Mouse (Mus musculus): ENCODE results near the gene Cdc16. TPM values are rescaled to one million over a fixed set of nuclear protein-coding genes. Genes with fewer than 3 reads are reported as not detected.
"Not testable (repeated sequence)": the region's sequence is repeated elsewhere in the genome, so short reads cannot be mapped to it uniquely, and the experiment has no call there.

Cdc16 gene
- polyA plus RNA-seq, 1 experiment from 2014 or later = 86.4 TPM

- H3K4me1 ChIP-seq (ENCODE audit: insufficient read depth, low read depth, low read length) = no peaks in the 10 kb centered on the region; the same call in 1 of the 2 replicates
- no peak overlapping the region for H3K4me3 ChIP-seq (ENCODE audit: low read depth, low read length)
- no peak overlapping the region for H3K9ac ChIP-seq (replicated peaks; ENCODE audit: low read depth)
- no peak overlapping the region for H3K4me2 ChIP-seq (replicated peaks; ENCODE audit: low read depth, low read length)
- DNase-seq (ENCODE audit: low spot score) = no peak
- 58% methylated on average over 7 of the region's 7 CpGs for WGBS
- H3K9me3 ChIP-seq (ENCODE audit: low read length) = no peaks in the 10 kb centered on the region
- ATAC-seq = no peak
- no peaks in the 10 kb centered on the region for H3K27me3 ChIP-seq (replicated peaks; ENCODE audit: insufficient read depth, low read length)
- H3K27ac ChIP-seq (ENCODE audit: low read length) = peak overlapping the region; percentile 60; the same call in 1 of the 2 replicates
- no peaks in the 10 kb centered on the region for H3K36me3 ChIP-seq (ENCODE audit: insufficient read depth, low read length)
- TF ChIP-seq CTCF (IDR thresholded peaks at IDR 0.05) = no peak
These were observed 16.5 kb upstream of the Cdc16 start for GRCm38 (mm10) chr8:13740817-13741613.

GRCm38 (mm10) chr8:13746212-13746611 lies 11.3 kb upstream of the Cdc16 start:
- H3K27ac ChIP-seq (ENCODE audit: low read length); H3K9me3 ChIP-seq (ENCODE audit: low read length); ATAC-seq; H3K4me1 ChIP-seq (ENCODE audit: insufficient read depth, low read depth, low read length); H3K4me2 ChIP-seq (replicated peaks; ENCODE audit: low read depth, low read length); H3K9ac ChIP-seq (replicated peaks; ENCODE audit: low read depth); H3K36me3 ChIP-seq (ENCODE audit: insufficient read depth, low read length); DNase-seq (ENCODE audit: low spot score); H3K4me3 ChIP-seq (ENCODE audit: low read depth, low read length); H3K27me3 ChIP-seq (replicated peaks; ENCODE audit: insufficient read depth, low read length): not testable (repeated sequence)
- 80% methylated on average over 2 of the region's 6 CpGs for WGBS

GRCm38 (mm10) chr8:13747626-13748025 lies 9.8 kb upstream of the Cdc16 start:
- Histone ChIP-seq H3K36me3 (ENCODE audit: insufficient read depth, low read length) (no peaks in the 10 kb centered on the region), H3K27me3 (replicated peaks; ENCODE audit: insufficient read depth, low read length) (no peaks in the 10 kb centered on the region), H3K4me1 (ENCODE audit: insufficient read depth, low read depth, low read length) (no peaks in the 10 kb centered on the region), H3K27ac (ENCODE audit: low read length) (no peak overlapping the region), H3K4me3 (ENCODE audit: low read depth, low read length) (no peak overlapping the region), H3K4me2 (replicated peaks; ENCODE audit: low read depth, low read length) (no peak overlapping the region), H3K9me3 (ENCODE audit: low read length) (no peaks in the 10 kb centered on the region), H3K9ac (replicated peaks; ENCODE audit: low read depth) (no peak overlapping the region)
- WGBS = 20% methylated on average over 3 of the region's 3 CpGs
- TF ChIP-seq EP300 (IDR thresholded peaks at IDR 0.05) (no peak), CTCF (IDR thresholded peaks at IDR 0.05) (no peak)
- ATAC-seq (no peak), DNase-seq (ENCODE audit: low spot score) (no peak)

- Histone ChIP-seq H3K9me3 (ENCODE audit: low read length) (no peaks in the 10 kb centered on the region), H3K4me1 (ENCODE audit: insufficient read depth, low read depth, low read length) (no peaks in the 10 kb centered on the region), H3K9ac (replicated peaks; ENCODE audit: low read depth) (no peak overlapping the region), H3K27me3 (replicated peaks; ENCODE audit: insufficient read depth, low read length) (no peaks in the 10 kb centered on the region), H3K4me3 (ENCODE audit: low read depth, low read length) (no peak overlapping the region), H3K27ac (ENCODE audit: low read length) (no peak overlapping the region), H3K36me3 (ENCODE audit: insufficient read depth, low read length) (no peaks in the 10 kb centered on the region), H3K4me2 (replicated peaks; ENCODE audit: low read depth, low read length) (no peak overlapping the region)
- DNase-seq (ENCODE audit: low spot score) (peak; percentile 81), ATAC-seq (no peak)
- 39% methylated on average over 2 of the region's 2 CpGs for WGBS
- TF ChIP-seq EP300 (IDR thresholded peaks at IDR 0.05) = no peak
- peak; percentile 89 for TF ChIP-seq CTCF (IDR thresholded peaks at IDR 0.05)
These were observed 3.8 kb upstream of the Cdc16 start for GRCm38 (mm10) chr8:13753680-13754079.

- peak overlapping the region; percentile 94; the same call in 1 of the 2 replicates for H3K27ac ChIP-seq (ENCODE audit: low read length)
- H3K4me3 ChIP-seq (ENCODE audit: low read depth, low read length) = no peak overlapping the region
- no peaks in the 10 kb centered on the region for H3K4me1 ChIP-seq (ENCODE audit: insufficient read depth, low read depth, low read length)
- peaks cover 8% of the 10 kb centered on the region; the same call in 1 of the 2 replicates for H3K36me3 ChIP-seq (ENCODE audit: insufficient read depth, low read length)
- no peak for DNase-seq (ENCODE audit: low spot score)
- TF ChIP-seq EP300 (IDR thresholded peaks at IDR 0.05) (0 out of 2 replicates have a peak, but pooled peaks have one; percentile 19), CTCF (IDR thresholded peaks at IDR 0.05) (no peak)
- no peak overlapping the region for H3K9ac ChIP-seq (replicated peaks; ENCODE audit: low read depth)
- 0 out of 2 replicates have a peak overlapping the region, but pooled peaks have one; percentile 3 for H3K4me2 ChIP-seq (replicated peaks; ENCODE audit: low read depth, low read length)
- 34% methylated on average over 7 of the region's 7 CpGs for WGBS
- no peaks in the 10 kb centered on the region for H3K9me3 ChIP-seq (ENCODE audit: low read length)
- no peaks in the 10 kb centered on the region for H3K27me3 ChIP-seq (replicated peaks; ENCODE audit: insufficient read depth, low read length)
- ATAC-seq = peak; percentile 32
These were observed 996 bp upstream of the Cdc16 start for GRCm38 (mm10) chr8:13756480-13756879.

- Histone ChIP-seq H3K27me3 (replicated peaks; ENCODE audit: insufficient read depth, low read length) (no peaks in the 10 kb centered on the region), H3K9ac (replicated peaks; ENCODE audit: low read depth) (peak overlapping the region; percentile 92), H3K27ac (ENCODE audit: low read length) (peak overlapping the region; percentile 94), H3K36me3 (ENCODE audit: insufficient read depth, low read length) (peaks cover 16% of the 10 kb centered on the region; the same call in 1 of the 2 replicates), H3K9me3 (ENCODE audit: low read length) (no peaks in the 10 kb centered on the region), H3K4me2 (replicated peaks; ENCODE audit: low read depth, low read length) (peak overlapping the region; percentile 76), H3K4me3 (ENCODE audit: low read depth, low read length) (peak overlapping the region; percentile 99), H3K4me1 (ENCODE audit: insufficient read depth, low read depth, low read length) (no peaks in the 10 kb centered on the region)
- DNase-seq (ENCODE audit: low spot score) (peak; percentile 87), ATAC-seq (peak; percentile 52)
- TF ChIP-seq CTCF (IDR thresholded peaks at IDR 0.05) (peak; percentile 76), EP300 (IDR thresholded peaks at IDR 0.05) (no peak)
- under 1% methylated on average over 32 of the region's 38 CpGs for WGBS
These were observed 590 bp downstream of the Cdc16 start for GRCm38 (mm10) chr8:13757805-13758727.
